Mouse (Mus musculus): ENCODE results near the gene BC049762.

Gene BC049762

DNA sequence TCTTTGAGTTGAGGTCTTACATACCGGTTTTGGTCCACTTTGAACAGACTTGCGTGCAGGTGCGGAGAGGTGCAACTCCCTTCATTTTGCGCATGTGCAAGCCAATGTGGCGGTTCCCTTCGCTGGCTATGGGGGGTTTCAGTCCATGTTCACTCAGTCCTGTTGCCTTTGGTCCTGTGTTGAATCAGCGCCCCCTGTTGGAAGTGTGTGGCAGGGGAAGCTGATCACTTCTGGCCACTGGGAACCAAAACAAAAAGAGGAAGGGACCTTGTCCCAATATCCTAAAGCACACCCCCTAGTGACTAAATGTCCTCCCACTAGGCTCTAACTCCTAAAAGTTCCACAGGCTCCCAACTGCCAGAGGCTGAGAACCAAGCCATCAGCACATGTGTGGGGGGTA, 48.8 kb downstream of the BC049762 start:
- DNase-seq, result no peak

DNA sequence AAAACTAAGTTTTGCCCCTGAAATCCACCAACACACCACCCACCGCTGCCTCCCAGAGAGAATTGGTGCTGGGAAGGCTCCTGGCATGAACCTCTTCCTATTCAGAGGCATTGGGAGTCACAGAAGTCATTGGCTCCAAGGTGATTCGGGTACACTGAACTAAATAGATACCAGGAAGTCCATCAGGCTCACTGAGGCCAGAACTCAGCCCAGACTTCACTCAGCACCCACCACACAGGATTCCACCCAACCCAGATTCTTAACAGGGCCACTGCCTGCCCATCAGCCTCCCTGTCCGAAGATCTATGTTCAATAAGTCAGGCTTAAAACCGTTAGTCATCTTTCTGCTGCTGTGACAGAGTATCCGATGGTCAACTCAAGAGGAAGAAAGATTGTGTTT, 51.4 kb downstream of the BC049762 start:
- DNase-seq, result no peak

DNA sequence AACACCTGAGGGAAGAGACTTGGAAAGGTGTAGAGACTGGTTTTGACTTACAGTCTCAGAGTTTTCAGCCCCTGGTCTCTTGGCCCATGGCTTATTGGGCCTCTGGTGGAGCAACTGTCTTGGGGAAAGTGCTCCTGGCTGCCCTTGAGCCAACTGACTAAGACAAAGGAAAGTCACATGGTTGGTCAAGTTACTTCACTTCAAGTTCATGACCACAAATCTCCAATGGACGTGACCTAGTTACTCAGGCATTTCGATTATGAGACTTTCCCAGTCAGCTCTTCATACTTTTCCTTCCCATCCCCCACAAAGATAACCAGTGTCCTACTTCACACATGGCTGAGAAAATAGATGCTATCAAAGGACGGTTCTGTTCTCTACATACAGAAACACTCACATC, 55.1 kb downstream of the BC049762 start:
- no peak for DNase-seq

Data from thymus, postnatal 14 days (tissue).